Mouse (Mus musculus): ENCODE results near the gene Ubn2.
"Not testable (repeated sequence)": the region's sequence is repeated elsewhere in the genome, so short reads cannot be mapped to it uniquely, and the experiment has no call there.

Gene Ubn2

GRCm38 (mm10) chr6:38533428-38534405 lies 100.0 kb downstream of the Ubn2 start, which contains the start of gene Fmc1:
Gene Fmc1 (plus strand): TSS chr6:38533502.
- peak; percentile 98 for DNase-seq (ENCODE audit: extremely low read depth, low read depth)

GRCm38 (mm10) chr6:38534640-38535365 lies 101.1 kb downstream of the Ubn2 start:
- DNase-seq (ENCODE audit: extremely low read depth, low read depth), result peak; percentile 72

GRCm38 (mm10) chr6:38535366-38535690 lies 101.6 kb downstream of the Ubn2 start:
- no peak for DNase-seq (ENCODE audit: extremely low read depth, low read depth)

GRCm38 (mm10) chr6:38535788-38536187 lies 102.0 kb downstream of the Ubn2 start:
- no peak for DNase-seq (ENCODE audit: extremely low read depth, low read depth)

GRCm38 (mm10) chr6:38544141-38544540 lies 110.4 kb downstream of the Ubn2 start:
- not testable (repeated sequence) for DNase-seq (ENCODE audit: extremely low read depth, low read depth)

GRCm38 (mm10) chr6:38547005-38547404 lies 113.3 kb downstream of the Ubn2 start:
- DNase-seq (ENCODE audit: extremely low read depth, low read depth), result not testable (repeated sequence)

- DNase-seq (ENCODE audit: extremely low read depth, low read depth), result no peak
Observed at GRCm38 (mm10) chr6:38547707-38548106, 114.0 kb downstream of the Ubn2 start.

- DNase-seq (ENCODE audit: extremely low read depth, low read depth), result not testable (repeated sequence)
Observed at GRCm38 (mm10) chr6:38548595-38548994, 114.8 kb downstream of the Ubn2 start.

GRCm38 (mm10) chr6:38549840-38550239 lies 116.1 kb downstream of the Ubn2 start:
- not testable (repeated sequence) for DNase-seq (ENCODE audit: extremely low read depth, low read depth)

GRCm38 (mm10) chr6:38550250-38551061 lies 116.7 kb downstream of the Ubn2 start:
- DNase-seq (ENCODE audit: extremely low read depth, low read depth), result peak; percentile 55

- peak; percentile 88 for DNase-seq (ENCODE audit: extremely low read depth, low read depth)
Observed at GRCm38 (mm10) chr6:38551062-38551988, 117.6 kb downstream of the Ubn2 start, which contains the start of gene Luc7l2. Gene Luc7l2 (plus strand): TSS chr6:38551334.

GRCm38 (mm10) chr6:38551989-38552635 lies 118.4 kb downstream of the Ubn2 start:
- DNase-seq (ENCODE audit: extremely low read depth, low read depth), result peak; percentile 90

- no peak for DNase-seq (ENCODE audit: extremely low read depth, low read depth)
Observed at GRCm38 (mm10) chr6:38552636-38553000, 118.9 kb downstream of the Ubn2 start.
